Mouse (Mus musculus) heart, embryonic 15.5 days (tissue): Measurements from ENCODE around the gene Adcy9. TPM values are rescaled to one million over a fixed set of nuclear protein-coding genes. Genes with fewer than 3 reads are reported as not detected.
A peak's percentile ranks its signal among the peaks of the same experiment; 100 is the strongest.

Source experiments
- ATAC-seq: fragments of 200-750 bp; cut with Nextera tagmentation; replicated peaks from 2 replicates; pipeline ENCODE4 v1.8.0; 2017; ENCODE audit warnings: low read depth, moderate TSS enrichment; ENCODE audit not compliant: insufficient number of reproducible peaks, insufficient read depth, low FRiP score
- H3K27ac ChIP-seq: fragments of 300-500 bp; sonication (generic); 2 replicates; pipeline ENCODE4 v1.5.1; 2015; ENCODE audit warnings: mild to moderate bottlenecking, inconsistent platforms
- H3K27me3 ChIP-seq: fragments of 300-500 bp; sonication (generic); 2 replicates; pipeline ENCODE4 v1.6.1; 2015; ENCODE audit warnings: inconsistent platforms
- H3K36me3 ChIP-seq: fragments of 300-500 bp; sonication (generic); 2 replicates; pipeline ENCODE4 v1.6.1; 2015; ENCODE audit warnings: mild to moderate bottlenecking, inconsistent platforms
- H3K4me1 ChIP-seq: fragments of 300-500 bp; sonication (generic); replicated peaks from 2 replicates; pipeline ENCODE4 v1.6.1; 2015; ENCODE audit warnings: inconsistent platforms
- H3K4me2 ChIP-seq: fragments of 300-500 bp; sonication (generic); 2 replicates; pipeline ENCODE4 v1.6.1; 2015; ENCODE audit warnings: inconsistent platforms, mild to moderate bottlenecking, moderate library complexity
- H3K4me3 ChIP-seq: fragments of 300-500 bp; sonication (generic); 2 replicates; pipeline ENCODE4 v1.5.1; 2015; ENCODE audit warnings: mild to moderate bottlenecking, inconsistent platforms
- H3K9ac ChIP-seq: fragments of 300-500 bp; sonication (generic); 2 replicates; pipeline ENCODE4 v1.6.1; 2015; ENCODE audit warnings: mild to moderate bottlenecking, inconsistent platforms
- H3K9me3 ChIP-seq: fragments of 300-500 bp; sonication (generic); replicated peaks from 2 replicates; pipeline ENCODE4 v1.6.1; 2016; ENCODE audit warnings: inconsistent platforms
- WGBS: fragments of 180-500 bp; shearing (Covaris S2); methylation state at CpG from one replicate; pipeline ENCODE4 v1.1.7; 2015; ENCODE audit warnings: mixed read lengths; 5-methylcytosine and 5-hydroxymethylcytosine counted together
- polyA plus RNA-seq: library from polyadenylated mRNA; unstranded; fragments of >200 nt; fragmentation: Nextera tagmentation; extraction: Ambion mirVana; gene quantifications from 2 replicates; pipeline ENCODE4 v1.2.1, GENCODE M21; 2015

The Adcy9 gene
- polyA plus RNA-seq: 1.1 and 1.5 TPM in 2 replicates

- Histone ChIP-seq H3K9me3 (no peaks in the 10 kb centered on the region), H3K4me1 (peaks cover 31% of the 10 kb centered on the region), H3K4me2 (peak within 1 kb of the TSS; percentile 97), H3K4me3 (peak within 1 kb of the TSS; percentile 84), H3K27me3 (peaks cover 14% of the 10 kb centered on the region), H3K36me3 (no peaks in the 10 kb centered on the region), H3K9ac (peak within 1 kb of the TSS; percentile 79), H3K27ac (peak within 1 kb of the TSS; percentile 80)
- under 1% methylated on average over 58 of the region's 64 CpGs for WGBS
- ATAC-seq: peak; percentile 92
These were observed at the start of gene Adcy9 for GRCm38 (mm10) chr16:4420298-4421054. TSS of gene Adcy9 (minus strand) at chr16:4420498.

GRCm38 (mm10) chr16:4469599-4470352 is 49.5 kb upstream of the Adcy9 start:
- no peak for ATAC-seq
- H3K36me3 ChIP-seq: no peaks in the 10 kb centered on the region
- no peak overlapping the region for H3K9ac ChIP-seq
- no peaks in the 10 kb centered on the region for H3K27me3 ChIP-seq
- H3K27ac ChIP-seq: no peak overlapping the region
- H3K9me3 ChIP-seq: no peaks in the 10 kb centered on the region
- no peak overlapping the region for H3K4me2 ChIP-seq
- H3K4me3 ChIP-seq: no peak overlapping the region
- WGBS: 47% methylated on average over 10 of the region's 10 CpGs
- H3K4me1 ChIP-seq: peaks cover 13% of the 10 kb centered on the region

- no peak for ATAC-seq
- no peak overlapping the region for H3K27ac ChIP-seq
- no peak overlapping the region for H3K9ac ChIP-seq
- no peaks in the 10 kb centered on the region for H3K9me3 ChIP-seq
- WGBS: 69% methylated on average over 9 of the region's 9 CpGs
- H3K4me3 ChIP-seq: no peak overlapping the region
- no peaks in the 10 kb centered on the region for H3K4me1 ChIP-seq
- no peaks in the 10 kb centered on the region for H3K27me3 ChIP-seq
- H3K4me2 ChIP-seq: no peak overlapping the region
- H3K36me3 ChIP-seq: no peaks in the 10 kb centered on the region
These were observed 44.3 kb upstream of the Adcy9 start for GRCm38 (mm10) chr16:4464529-4465089.

- 75% methylated on average over 3 of the region's 3 CpGs for WGBS
- H3K27me3 ChIP-seq: no peaks in the 10 kb centered on the region
These were observed 37.6 kb upstream of the Adcy9 start for GRCm38 (mm10) chr16:4457927-4458326.

GRCm38 (mm10) chr16:4456391-4456790 is 36.1 kb upstream of the Adcy9 start:
- Histone ChIP-seq H3K27me3 (no peaks in the 10 kb centered on the region), H3K9ac (no peak overlapping the region), H3K4me2 (no peak overlapping the region), H3K27ac (no peak overlapping the region), H3K36me3 (no peaks in the 10 kb centered on the region), H3K4me3 (no peak overlapping the region), H3K4me1 (no peaks in the 10 kb centered on the region), H3K9me3 (no peaks in the 10 kb centered on the region)
- no peak for ATAC-seq
- WGBS: 77% methylated on average over 5 of the region's 5 CpGs

More at GRCm38 (mm10) chr16:4457927-4458326, 37.6 kb upstream of the Adcy9 start:
- Histone ChIP-seq H3K4me2 (no peak overlapping the region), H3K27ac (no peak overlapping the region), H3K4me1 (no peaks in the 10 kb centered on the region), H3K9ac (no peak overlapping the region), H3K36me3 (no peaks in the 10 kb centered on the region), H3K4me3 (no peak overlapping the region), H3K9me3 (no peaks in the 10 kb centered on the region)
- ATAC-seq: no peak

GRCm38 (mm10) chr16:4455693-4456092 is 35.4 kb upstream of the Adcy9 start:
- Histone ChIP-seq H3K9ac (no peak overlapping the region), H3K4me1 (no peaks in the 10 kb centered on the region), H3K27ac (no peak overlapping the region), H3K36me3 (no peaks in the 10 kb centered on the region), H3K4me3 (no peak overlapping the region), H3K27me3 (no peaks in the 10 kb centered on the region), H3K9me3 (no peaks in the 10 kb centered on the region), H3K4me2 (no peak overlapping the region)
- ATAC-seq: no peak
- 82% methylated on average over 4 of the region's 4 CpGs for WGBS

- 80% methylated on average over 7 of the region's 7 CpGs for WGBS
- no peak for ATAC-seq
- no peaks in the 10 kb centered on the region for H3K27me3 ChIP-seq
These were observed 34.3 kb upstream of the Adcy9 start for GRCm38 (mm10) chr16:4454563-4454962.

GRCm38 (mm10) chr16:4449418-4449817 is 29.1 kb upstream of the Adcy9 start:
- WGBS: 86% methylated on average over 6 of the region's 6 CpGs
- H3K9me3 ChIP-seq: no peaks in the 10 kb centered on the region
- no peak overlapping the region for H3K4me3 ChIP-seq
- no peak for ATAC-seq
- H3K4me2 ChIP-seq: no peak overlapping the region
- H3K27ac ChIP-seq: no peak overlapping the region
- no peaks in the 10 kb centered on the region for H3K36me3 ChIP-seq
- H3K4me1 ChIP-seq: no peaks in the 10 kb centered on the region
- H3K27me3 ChIP-seq: no peaks in the 10 kb centered on the region
- no peak overlapping the region for H3K9ac ChIP-seq

More at GRCm38 (mm10) chr16:4454563-4454962, 34.3 kb upstream of the Adcy9 start:
- no peaks in the 10 kb centered on the region for H3K4me1 ChIP-seq
- no peaks in the 10 kb centered on the region for H3K9me3 ChIP-seq
- H3K4me3 ChIP-seq: no peak overlapping the region
- no peak overlapping the region for H3K27ac ChIP-seq
- H3K9ac ChIP-seq: no peak overlapping the region
- no peak overlapping the region for H3K4me2 ChIP-seq
- H3K36me3 ChIP-seq: no peaks in the 10 kb centered on the region

- H3K4me3 ChIP-seq: no peak overlapping the region
- H3K27me3 ChIP-seq: no peaks in the 10 kb centered on the region
- no peak overlapping the region for H3K27ac ChIP-seq
- H3K9me3 ChIP-seq: no peaks in the 10 kb centered on the region
- no peak for ATAC-seq
- 39% methylated on average over 9 of the region's 9 CpGs for WGBS
- no peak overlapping the region for H3K9ac ChIP-seq
- no peaks in the 10 kb centered on the region for H3K4me1 ChIP-seq
- no peak overlapping the region for H3K4me2 ChIP-seq
- no peaks in the 10 kb centered on the region for H3K36me3 ChIP-seq
These were observed 27.9 kb upstream of the Adcy9 start for GRCm38 (mm10) chr16:4448235-4448634.

- no peaks in the 10 kb centered on the region for H3K4me1 ChIP-seq
- no peak overlapping the region for H3K4me3 ChIP-seq
- H3K9ac ChIP-seq: no peak overlapping the region
- no peaks in the 10 kb centered on the region for H3K27me3 ChIP-seq
- no peaks in the 10 kb centered on the region for H3K9me3 ChIP-seq
- no peak overlapping the region for H3K27ac ChIP-seq
- 66% methylated on average over 4 of the region's 4 CpGs for WGBS
- no peaks in the 10 kb centered on the region for H3K36me3 ChIP-seq
- H3K4me2 ChIP-seq: no peak overlapping the region
- no peak for ATAC-seq
These were observed 26.1 kb upstream of the Adcy9 start for GRCm38 (mm10) chr16:4446395-4446794.

- WGBS: 58% methylated on average over 1 of the region's 1 CpGs
- Histone ChIP-seq H3K9me3 (no peaks in the 10 kb centered on the region), H3K4me1 (no peaks in the 10 kb centered on the region), H3K36me3 (no peaks in the 10 kb centered on the region), H3K4me3 (no peak overlapping the region), H3K27ac (no peak overlapping the region), H3K27me3 (no peaks in the 10 kb centered on the region), H3K9ac (no peak overlapping the region), H3K4me2 (no peak overlapping the region)
- no peak for ATAC-seq
These were observed 24.1 kb upstream of the Adcy9 start for GRCm38 (mm10) chr16:4444378-4444777.
